ENCODE assay signal across 23 mouse cellular contexts in genomic region chr17:3527841-3528471, GRCm38 (mm10). TPM values are rescaled to one million over a fixed set of nuclear protein-coding genes. Genes with fewer than 3 reads are reported as not detected.
A peak's percentile ranks its signal among the peaks of the same experiment; 100 is the strongest.
DNase-seq lines count a peak whose midpoint lies in the region; ATAC-seq and TF ChIP-seq lines count a peak whose summit lies in the region.
"Had no signal": no experiment of that assay in that cellular context is flagged by ENCODE, and none has a peak within 500 bp of the region (broad histone marks: within the 10 kb centered on the region; RNA-seq: fewer than 3 reads in every experiment).

No protein-coding gene starts in this region.

- H3K4me2 ChIP-seq in forebrain, embryonic 14.5 days (ENCODE audit: low read length) = no peak overlapping the region
- no peak overlapping the region for H3K4me2 ChIP-seq in forebrain, embryonic 15.5 days (replicated peaks)
- no peak overlapping the region for H3K4me2 ChIP-seq in midbrain, postnatal 0 days (ENCODE audit: low read depth, low read length, poor library complexity, severe bottlenecking)
- no peak overlapping the region for H3K4me2 ChIP-seq in midbrain, embryonic 15.5 days
- H3K4me2 ChIP-seq in liver, embryonic 13.5 days = peak overlapping the region; percentile 33; the same call in 1 of the 2 replicates
- H3K4me2 ChIP-seq: limb, embryonic 12.5 days; lung, embryonic 15.5 days had no signal

- 0 out of 2 replicates have a peak, but pooled peaks cover 1% of the 10 kb centered on the region for H3K36me3 ChIP-seq in forebrain, embryonic 14.5 days (ENCODE audit: control insufficient read depth, insufficient read depth, low read length)
- H3K36me3 ChIP-seq in forebrain, embryonic 15.5 days = no peaks in the 10 kb centered on the region
- H3K36me3 ChIP-seq in midbrain, postnatal 0 days (ENCODE audit: insufficient read depth, low read length) = no peaks in the 10 kb centered on the region; the same call in 1 of the 2 replicates
- no peaks in the 10 kb centered on the region for H3K36me3 ChIP-seq in midbrain, embryonic 15.5 days (replicated peaks)
- H3K36me3 ChIP-seq in liver, embryonic 13.5 days = peaks cover 8% of the 10 kb centered on the region
- H3K36me3 ChIP-seq: limb, embryonic 12.5 days; lung, embryonic 15.5 days had no signal

- no peaks in the 10 kb centered on the region for H3K9me3 ChIP-seq in forebrain, embryonic 14.5 days (replicated peaks; ENCODE audit: control insufficient read depth, low read length)
- H3K9me3 ChIP-seq in forebrain, embryonic 15.5 days = no peaks in the 10 kb centered on the region
- no peaks in the 10 kb centered on the region for H3K9me3 ChIP-seq in midbrain, postnatal 0 days (ENCODE audit: low read length)
- H3K9me3 ChIP-seq in midbrain, embryonic 15.5 days = no peaks in the 10 kb centered on the region
- H3K9me3 ChIP-seq in liver, embryonic 13.5 days (replicated peaks) = no peaks in the 10 kb centered on the region
- H3K9me3 ChIP-seq: limb, embryonic 12.5 days; lung, embryonic 15.5 days had no signal

- TF ChIP-seq CTCF in midbrain, postnatal 0 days (IDR thresholded peaks at IDR 0.05) = no peak

- no peak overlapping the region for H3K9ac ChIP-seq in forebrain, embryonic 14.5 days (ENCODE audit: low read length)
- no peak overlapping the region for H3K9ac ChIP-seq in forebrain, embryonic 15.5 days (replicated peaks)
- no peak overlapping the region for H3K9ac ChIP-seq in midbrain, postnatal 0 days (replicated peaks; ENCODE audit: low read length, poor library complexity, severe bottlenecking)
- H3K9ac ChIP-seq in midbrain, embryonic 15.5 days = no peak overlapping the region
- no peak overlapping the region for H3K9ac ChIP-seq in liver, embryonic 13.5 days
- H3K9ac ChIP-seq: limb, embryonic 12.5 days; lung, embryonic 15.5 days had no signal

- H3K4me1 ChIP-seq in forebrain, embryonic 14.5 days (ENCODE audit: control insufficient read depth, insufficient read depth, low read length) = no peaks in the 10 kb centered on the region
- H3K4me1 ChIP-seq in forebrain, embryonic 15.5 days = peaks cover 10% of the 10 kb centered on the region
- no peaks in the 10 kb centered on the region for H3K4me1 ChIP-seq in midbrain, postnatal 0 days (ENCODE audit: insufficient read depth, low read length)
- no peaks in the 10 kb centered on the region for H3K4me1 ChIP-seq in midbrain, embryonic 15.5 days
- peaks cover 27% of the 10 kb centered on the region for H3K4me1 ChIP-seq in liver, embryonic 13.5 days (replicated peaks)
- H3K4me1 ChIP-seq: limb, embryonic 12.5 days; lung, embryonic 15.5 days had no signal

- peak; percentile 68 for DNase-seq in forebrain, embryonic 14.5 days (ENCODE audit: low spot score)
- DNase-seq in midbrain, postnatal 0 days (ENCODE audit: low spot score) = peak; percentile 19
- DNase-seq in liver, embryonic 13.5 days = peak; percentile 32
- DNase-seq in thymus, adult 18-20 months = no peak
- DNase-seq in testis, postnatal 14 days (ENCODE audit: low spot score) = no peak
- DNase-seq: adrenal gland, postnatal 25 days; cerebellum, postnatal 25 days; kidney, adult 2 months; kidney, postnatal 14 days; midbrain, embryonic 14.5 days had no signal

- ATAC-seq in forebrain, embryonic 14.5 days = peak; percentile 77
- no peak for ATAC-seq in forebrain, embryonic 15.5 days (replicated peaks)
- no peak for ATAC-seq in midbrain, postnatal 0 days (ENCODE audit: low FRiP score)
- ATAC-seq in midbrain, embryonic 15.5 days (replicated peaks) = no peak
- peak; percentile 79 for ATAC-seq in liver, embryonic 13.5 days (ENCODE audit: low read depth)
- ATAC-seq: activated CD4-positive, CD25-positive, alpha-beta regulatory T cell, adult 4 months; hindbrain, embryonic 16.5 days; Patski had no signal

- no peak overlapping the region for H3K27ac ChIP-seq in forebrain, embryonic 14.5 days (ENCODE audit: low read depth, low read length)
- H3K27ac ChIP-seq in forebrain, embryonic 15.5 days (replicated peaks) = no peak overlapping the region; the same call in 1 of the 2 replicates
- H3K27ac ChIP-seq in midbrain, postnatal 0 days (ENCODE audit: low read depth, low read length) = no peak overlapping the region
- H3K27ac ChIP-seq in midbrain, embryonic 15.5 days = no peak overlapping the region
- peak overlapping the region; percentile 72 for H3K27ac ChIP-seq in liver, embryonic 13.5 days
- H3K27ac ChIP-seq: left cerebral cortex, adult 2 months; limb, embryonic 12.5 days; lung, embryonic 15.5 days had no signal

- 69% methylated on average over 6 of the region's 6 CpGs for whole genome bisulfite sequencing in forebrain, embryonic 14.5 days
- WGBS in forebrain, embryonic 15.5 days = 55% methylated on average over 6 of the region's 6 CpGs
- WGBS in midbrain, postnatal 0 days = 72% methylated on average over 6 of the region's 6 CpGs
- 84% methylated on average over 6 of the region's 6 CpGs for WGBS in midbrain, embryonic 15.5 days
- WGBS in liver, embryonic 13.5 days (ENCODE audit: insufficient replicate concordance) = 51% methylated on average over 6 of the region's 6 CpGs

- H3K27me3 ChIP-seq in forebrain, embryonic 14.5 days (replicated peaks; ENCODE audit: control insufficient read depth, insufficient read depth, low read length) = no peaks in the 10 kb centered on the region
- no peaks in the 10 kb centered on the region for H3K27me3 ChIP-seq in forebrain, embryonic 15.5 days
- no peaks in the 10 kb centered on the region for H3K27me3 ChIP-seq in midbrain, postnatal 0 days (ENCODE audit: insufficient read depth, low read length)
- no peaks in the 10 kb centered on the region for H3K27me3 ChIP-seq in midbrain, embryonic 15.5 days (replicated peaks)
- H3K27me3 ChIP-seq in liver, embryonic 13.5 days = no peaks in the 10 kb centered on the region
- H3K27me3 ChIP-seq: limb, embryonic 12.5 days; lung, embryonic 15.5 days; Patski had no signal

- no peak overlapping the region for H3K4me3 ChIP-seq in forebrain, embryonic 14.5 days (ENCODE audit: low read depth, low read length)
- H3K4me3 ChIP-seq in forebrain, embryonic 15.5 days = no peak overlapping the region
- H3K4me3 ChIP-seq in midbrain, postnatal 0 days (ENCODE audit: low read depth, low read length) = no peak overlapping the region
- no peak overlapping the region for H3K4me3 ChIP-seq in midbrain, embryonic 15.5 days
- no peak overlapping the region for H3K4me3 ChIP-seq in liver, embryonic 13.5 days (replicated peaks)
- H3K4me3 ChIP-seq: left cerebral cortex, adult 2 months; limb, embryonic 12.5 days; lung, embryonic 15.5 days had no signal

RNA-seq across cellular contexts. Expression of gene Cldn20, which starts 4.4 kb away (rescaled TPM):
- 0.84 and 0.94 TPM in 2 replicates for polyA plus RNA-seq in forebrain, embryonic 14.5 days (2014; fragmentation: Nextera tagmentation; extraction: Ambion mirVana)
- 0.31 and 0.83 TPM in 2 replicates for polyA plus RNA-seq in forebrain, embryonic 15.5 days (2015; fragmentation: Nextera tagmentation; extraction: Ambion mirVana)
- 1.8 TPM in 1 of 2 replicates, not detected in the other for total RNA-seq in midbrain, postnatal 0 days (2014; rRNA removed)
- polyA plus RNA-seq in midbrain, postnatal 0 days (2015; fragmentation: Nextera tagmentation; extraction: Ambion mirVana) = 0.25 TPM in 1 of 2 replicates, not detected in the other
- not detected in 2 replicates for polyA plus RNA-seq in midbrain, embryonic 15.5 days (2015; fragmentation: Nextera tagmentation; extraction: Ambion mirVana)
- polyA plus RNA-seq in liver, embryonic 13.5 days (2015; fragmentation: Nextera tagmentation; extraction: Ambion mirVana) = 0.17 TPM in 1 of 2 replicates, not detected in the other
- total RNA-seq: gastrocnemius, adult 8-10 months; heart, adult 18-20 months; layer of hippocampus, adult 8-10 months had no signal
- polyA plus RNA-seq: activated CD4-positive, CD25-positive, alpha-beta regulatory T cell, adult 4 months; embryonic facial prominence, embryonic 11.5 days; hindbrain, embryonic 16.5 days; limb, embryonic 12.5 days; midbrain, embryonic 14.5 days; thymus, postnatal 0 days had no signal

RNA-seq across cellular contexts. Expression of gene Tfb1m, which starts 29.6 kb away (rescaled TPM):
- polyA plus RNA-seq in forebrain, embryonic 14.5 days (2014; fragmentation: Nextera tagmentation; extraction: Ambion mirVana) = 14.7 and 16.0 TPM in 2 replicates
- 13.7 and 14.9 TPM in 2 replicates for polyA plus RNA-seq in forebrain, embryonic 15.5 days (2015; fragmentation: Nextera tagmentation; extraction: Ambion mirVana)
- total RNA-seq in midbrain, postnatal 0 days (2014; rRNA removed) = 9.6 and 12.4 TPM in 2 replicates
- polyA plus RNA-seq in midbrain, postnatal 0 days (2015; fragmentation: Nextera tagmentation; extraction: Ambion mirVana) = 7.9 and 8.7 TPM in 2 replicates
- polyA plus RNA-seq in midbrain, embryonic 15.5 days (2015; fragmentation: Nextera tagmentation; extraction: Ambion mirVana) = 11.7 TPM in 2 replicates
- polyA plus RNA-seq in liver, embryonic 13.5 days (2015; fragmentation: Nextera tagmentation; extraction: Ambion mirVana) = 14.1 and 15.1 TPM in 2 replicates

Comparison
In these comparisons a context has a peak if more than half of its experiments do, and no peak if none do; other contexts are left out.
1. ATAC-seq: peak in forebrain, embryonic 14.5 days (single experiment) and liver, embryonic 13.5 days (single experiment); none in forebrain, embryonic 15.5 days (single experiment), midbrain, postnatal 0 days (single experiment) and midbrain, embryonic 15.5 days (single experiment).
2. DNase-seq: peak in forebrain, embryonic 14.5 days (single experiment), midbrain, postnatal 0 days (single experiment) and liver, embryonic 13.5 days (single experiment); none in thymus, adult 18-20 months (0 of 2) and testis, postnatal 14 days (single experiment).